In genomic region chr6:48051666-48052065, GRCm38 (mm10) we compare ENCODE assay signal across 32 mouse cellular contexts.
"Had no signal": no experiment of that assay in that cellular context is flagged by ENCODE, and none has a peak within 500 bp of the region (broad histone marks: within the 10 kb centered on the region; RNA-seq: fewer than 3 reads in every experiment).

No protein-coding gene starts in this region.

- H3K9ac ChIP-seq: limb, embryonic 12.5 days; limb, embryonic 13.5 days; limb, embryonic 15.5 days; liver, embryonic 12.5 days; liver, embryonic 13.5 days; liver, embryonic 14.5 days; liver, embryonic 15.5 days; liver, postnatal 0 days; lung, embryonic 14.5 days; lung, embryonic 15.5 days; midbrain, embryonic 12.5 days; midbrain, embryonic 13.5 days; midbrain, embryonic 15.5 days; neural tube, embryonic 12.5 days had no signal

- H3K4me2 ChIP-seq: limb, embryonic 12.5 days; limb, embryonic 13.5 days; limb, embryonic 15.5 days; liver, embryonic 11.5 days; liver, embryonic 12.5 days; liver, embryonic 13.5 days; liver, embryonic 15.5 days; lung, embryonic 14.5 days; lung, embryonic 15.5 days; midbrain, embryonic 11.5 days; midbrain, embryonic 12.5 days; midbrain, embryonic 13.5 days; midbrain, embryonic 15.5 days; neural tube, embryonic 12.5 days had no signal

- ATAC-seq: liver, embryonic 12.5 days; liver, postnatal 0 days; lung, postnatal 0 days; midbrain, embryonic 13.5 days; midbrain, embryonic 15.5 days; midbrain, embryonic 16.5 days had no signal

- H3K4me3 ChIP-seq: limb, embryonic 10.5 days; limb, embryonic 12.5 days; limb, embryonic 13.5 days; limb, embryonic 15.5 days; liver, embryonic 12.5 days; liver, embryonic 13.5 days; liver, embryonic 15.5 days; lung, embryonic 15.5 days; megakaryocyte, embryonic 14.5 days; midbrain, embryonic 10.5 days; midbrain, embryonic 12.5 days; midbrain, embryonic 13.5 days; midbrain, embryonic 15.5 days; myocyte; neural tube, embryonic 12.5 days had no signal

- H3K36me3 ChIP-seq: limb, embryonic 10.5 days; limb, embryonic 12.5 days; limb, embryonic 13.5 days; limb, embryonic 15.5 days; liver, embryonic 12.5 days; liver, embryonic 13.5 days; liver, embryonic 15.5 days; lung, embryonic 15.5 days; midbrain, embryonic 12.5 days; midbrain, embryonic 13.5 days; midbrain, embryonic 15.5 days; neural tube, embryonic 12.5 days had no signal

- H3K9me3 ChIP-seq: limb, embryonic 10.5 days; limb, embryonic 12.5 days; limb, embryonic 13.5 days; limb, embryonic 15.5 days; liver, embryonic 12.5 days; liver, embryonic 13.5 days; liver, embryonic 15.5 days; lung, embryonic 15.5 days; megakaryocyte, embryonic 14.5 days; midbrain, embryonic 10.5 days; midbrain, embryonic 12.5 days; midbrain, embryonic 13.5 days; midbrain, embryonic 15.5 days; neural tube, embryonic 12.5 days had no signal

- DNase-seq: left cerebral cortex, postnatal 4 days; liver; liver, embryonic 13.5 days; liver, postnatal 0 days; lung, adult 18-20 months; lung, adult 2 months; lung, embryonic 14.5 days; lung, postnatal 10 days; lung, postnatal 14 days; lung, postnatal 36 days; lung, postnatal 4 days; midbrain, embryonic 14.5 days had no signal

- H3K27me3 ChIP-seq: limb, embryonic 12.5 days; limb, embryonic 13.5 days; limb, embryonic 15.5 days; lung, embryonic 15.5 days; megakaryocyte, embryonic 14.5 days; midbrain, embryonic 12.5 days; midbrain, embryonic 13.5 days; midbrain, embryonic 15.5 days; neural tube, embryonic 12.5 days had no signal

- H3K27ac ChIP-seq: limb, embryonic 10.5 days; limb, embryonic 12.5 days; limb, embryonic 13.5 days; limb, embryonic 15.5 days; liver, embryonic 12.5 days; liver, embryonic 13.5 days; liver, embryonic 14.5 days; liver, embryonic 15.5 days; lung, embryonic 15.5 days; macrophage; midbrain, embryonic 10.5 days; midbrain, embryonic 12.5 days; midbrain, embryonic 13.5 days; midbrain, embryonic 15.5 days; neural tube, embryonic 12.5 days had no signal
